Mouse (Mus musculus): ENCODE results near the gene Arv1. TPM values are rescaled to one million over a fixed set of nuclear protein-coding genes. Genes with fewer than 3 reads are reported as not detected.

Arv1 gene
- polyA plus RNA-seq, 1 experiment, result 0.29 TPM

DNA sequence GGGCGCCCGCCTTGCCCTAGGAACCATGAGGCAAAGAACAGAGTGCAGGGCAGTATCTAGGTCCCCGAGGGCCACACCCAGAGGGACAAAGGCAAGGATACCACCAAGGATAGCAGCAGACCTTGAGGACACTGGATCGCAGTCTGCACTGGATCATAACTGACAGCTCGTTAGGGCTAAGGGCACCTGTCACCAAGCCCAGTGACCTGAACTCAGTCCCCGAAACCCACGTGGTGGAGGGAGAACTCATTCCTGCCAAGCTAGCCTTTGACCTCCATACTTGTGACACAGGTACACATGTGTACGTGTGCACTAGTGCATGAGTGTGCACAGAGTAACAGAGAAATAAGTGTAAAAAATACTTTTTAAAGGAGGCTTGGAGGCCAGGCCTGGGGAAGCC is 6.2 kb upstream of the Arv1 start:
- no peak overlapping the region for H3K4me3 ChIP-seq (replicated peaks)
- no peaks in the 10 kb centered on the region for H3K9me3 ChIP-seq (ENCODE audit: control insufficient read depth, low read length)
- peaks cover 52% of the 10 kb centered on the region for H3K36me3 ChIP-seq (ENCODE audit: control insufficient read depth)
- H3K27me3 ChIP-seq (ENCODE audit: control insufficient read depth), result no peaks in the 10 kb centered on the region
- peaks cover 29% of the 10 kb centered on the region for H3K4me1 ChIP-seq (ENCODE audit: control insufficient read depth)
- TF ChIP-seq GATA1 (IDR thresholded peaks at IDR 0.05; ENCODE audit: low read length) (no peak), TAL1 (IDR thresholded peaks at IDR 0.05; ENCODE audit: low read length) (no peak)

DNA sequence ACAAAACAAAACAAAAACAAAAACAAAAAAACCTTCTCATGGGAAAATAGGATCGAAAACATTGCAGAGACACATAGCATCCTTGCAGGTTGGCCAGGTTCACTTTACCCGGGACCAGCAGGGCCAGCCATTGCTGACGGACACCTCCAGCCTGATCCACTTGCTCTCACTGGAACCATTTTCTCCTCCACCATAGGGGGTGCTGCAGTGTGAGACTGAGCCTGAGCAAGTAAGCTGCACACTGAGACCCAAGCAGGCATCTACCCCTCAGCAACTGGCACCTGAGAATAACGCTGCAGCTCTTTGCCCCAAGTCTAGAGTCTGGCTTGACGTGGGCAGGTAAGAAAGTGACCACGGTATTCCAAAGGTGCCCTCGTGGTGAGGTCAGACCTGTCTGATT is 1.8 kb upstream of the Arv1 start:
- H3K27me3 ChIP-seq (ENCODE audit: control insufficient read depth), result no peaks in the 10 kb centered on the region
- no peaks in the 10 kb centered on the region for H3K9me3 ChIP-seq (ENCODE audit: control insufficient read depth, low read length)
- peak overlapping the region; percentile 68 for H3K4me3 ChIP-seq (replicated peaks)
- H3K36me3 ChIP-seq (ENCODE audit: control insufficient read depth), result peaks cover 18% of the 10 kb centered on the region
- TF ChIP-seq GATA1 (IDR thresholded peaks at IDR 0.05; ENCODE audit: low read length), result no peak
- no peak for TF ChIP-seq TAL1 (IDR thresholded peaks at IDR 0.05; ENCODE audit: low read length)
- peaks cover 37% of the 10 kb centered on the region for H3K4me1 ChIP-seq (ENCODE audit: control insufficient read depth)

DNA sequence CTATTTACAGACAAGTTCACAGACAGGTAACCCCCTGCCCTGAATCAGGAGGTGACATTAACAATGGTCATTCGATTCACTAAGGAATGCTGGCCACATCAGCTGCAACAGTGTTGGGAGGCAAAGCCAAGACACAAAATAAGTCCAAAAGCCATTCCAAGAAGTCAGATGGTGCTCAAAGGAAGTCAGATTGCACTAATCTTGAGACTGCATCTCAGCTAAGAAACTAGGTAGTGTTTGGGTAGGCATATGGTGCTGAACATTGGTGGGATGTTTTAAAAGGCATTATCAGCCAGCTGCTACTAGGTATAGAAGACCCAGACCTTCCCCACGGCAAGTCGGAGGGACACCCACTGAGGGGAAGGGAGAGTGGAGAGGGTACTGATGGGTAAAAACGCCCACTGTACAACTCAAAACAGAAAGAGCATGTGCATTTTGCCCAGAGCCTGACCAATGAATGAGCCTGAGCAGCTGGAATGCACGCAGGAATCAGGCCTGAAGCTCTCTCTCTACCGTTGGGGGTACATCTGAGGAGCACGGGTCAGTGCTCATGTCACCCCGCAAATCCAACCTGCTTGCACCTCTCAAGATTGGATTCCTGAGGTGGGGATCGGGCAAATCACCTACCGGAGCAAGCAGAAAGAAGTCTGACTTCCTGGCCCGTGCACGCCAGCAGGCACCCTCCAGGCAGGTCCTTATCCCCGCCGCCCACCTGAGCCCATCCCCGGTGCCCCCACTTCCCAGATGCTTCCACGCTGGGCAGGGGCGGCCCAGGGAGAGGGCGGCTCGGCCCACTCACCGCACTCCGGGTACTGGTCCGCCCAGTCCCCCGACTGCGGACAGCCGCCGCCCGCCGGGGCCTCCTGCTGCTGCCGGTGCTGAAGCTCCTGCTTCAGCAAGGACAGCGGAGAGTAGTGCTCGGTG is 739 bp upstream of the Arv1 start:
- H3K27me3 ChIP-seq (ENCODE audit: control insufficient read depth), result no peaks in the 10 kb centered on the region

GRCm38 (mm10) chr8:124724301-124724700 is 2.4 kb downstream of the Arv1 start:
- H3K4me1 ChIP-seq (ENCODE audit: control insufficient read depth), result peaks cover 32% of the 10 kb centered on the region
- peaks cover 34% of the 10 kb centered on the region for H3K36me3 ChIP-seq (ENCODE audit: control insufficient read depth)
- TF ChIP-seq TAL1 (IDR thresholded peaks at IDR 0.05; ENCODE audit: low read length), result no peak
- TF ChIP-seq GATA1 (IDR thresholded peaks at IDR 0.05; ENCODE audit: low read length), result no peak
- no peak overlapping the region for H3K4me3 ChIP-seq (replicated peaks)
- no peaks in the 10 kb centered on the region for H3K9me3 ChIP-seq (ENCODE audit: control insufficient read depth, low read length)
- no peaks in the 10 kb centered on the region for H3K27me3 ChIP-seq (ENCODE audit: control insufficient read depth)

More for the DNA sequence above, 739 bp upstream of the Arv1 start:
- H3K36me3 ChIP-seq (ENCODE audit: control insufficient read depth), result peaks cover 19% of the 10 kb centered on the region
- H3K9me3 ChIP-seq (ENCODE audit: control insufficient read depth, low read length), result no peaks in the 10 kb centered on the region
- H3K4me3 ChIP-seq (replicated peaks), result peak overlapping the region; percentile 68
- TF ChIP-seq TAL1 (IDR thresholded peaks at IDR 0.05; ENCODE audit: low read length) (no peak), GATA1 (IDR thresholded peaks at IDR 0.05; ENCODE audit: low read length) (no peak)
- H3K4me1 ChIP-seq (ENCODE audit: control insufficient read depth), result peaks cover 33% of the 10 kb centered on the region

DNA sequence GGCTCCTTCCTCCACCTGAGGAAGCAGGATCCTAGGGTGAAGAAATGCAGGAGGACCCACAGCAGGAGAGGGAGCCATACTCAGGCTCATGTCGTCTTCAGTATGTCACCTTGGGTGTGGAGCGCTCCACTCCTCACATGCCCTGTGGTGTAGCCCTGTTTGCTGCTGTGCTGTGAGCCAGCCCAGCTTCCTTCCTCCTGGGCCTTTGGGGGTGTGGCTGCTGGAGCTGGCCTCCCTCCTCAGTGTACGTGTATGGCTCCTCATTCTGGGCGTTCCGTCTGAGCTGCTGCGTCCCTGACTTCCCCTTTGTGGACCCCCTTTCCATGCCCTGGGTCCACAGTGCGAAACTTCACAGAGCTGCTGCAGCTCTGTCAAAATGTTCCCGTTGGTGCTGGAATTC is 10.9 kb downstream of the Arv1 start:
- Histone ChIP-seq H3K4me3 (replicated peaks) (no peak overlapping the region), H3K36me3 (ENCODE audit: control insufficient read depth) (peaks cover 73% of the 10 kb centered on the region), H3K4me1 (ENCODE audit: control insufficient read depth) (no peaks in the 10 kb centered on the region), H3K27me3 (ENCODE audit: control insufficient read depth) (no peaks in the 10 kb centered on the region), H3K9me3 (ENCODE audit: control insufficient read depth, low read length) (no peaks in the 10 kb centered on the region)
- TF ChIP-seq GATA1 (IDR thresholded peaks at IDR 0.05; ENCODE audit: low read length), result no peak
- TF ChIP-seq TAL1 (IDR thresholded peaks at IDR 0.05; ENCODE audit: low read length), result no peak

- Histone ChIP-seq H3K4me1 (ENCODE audit: control insufficient read depth) (no peaks in the 10 kb centered on the region), H3K36me3 (ENCODE audit: control insufficient read depth) (peaks cover 57% of the 10 kb centered on the region), H3K4me3 (replicated peaks) (no peak overlapping the region), H3K9me3 (ENCODE audit: control insufficient read depth, low read length) (no peaks in the 10 kb centered on the region), H3K27me3 (ENCODE audit: control insufficient read depth) (no peaks in the 10 kb centered on the region)
- TF ChIP-seq GATA1 (IDR thresholded peaks at IDR 0.05; ENCODE audit: low read length) (no peak), TAL1 (IDR thresholded peaks at IDR 0.05; ENCODE audit: low read length) (no peak)
These were observed 13.5 kb downstream of the Arv1 start for GRCm38 (mm10) chr8:124735371-124735911.

DNA sequence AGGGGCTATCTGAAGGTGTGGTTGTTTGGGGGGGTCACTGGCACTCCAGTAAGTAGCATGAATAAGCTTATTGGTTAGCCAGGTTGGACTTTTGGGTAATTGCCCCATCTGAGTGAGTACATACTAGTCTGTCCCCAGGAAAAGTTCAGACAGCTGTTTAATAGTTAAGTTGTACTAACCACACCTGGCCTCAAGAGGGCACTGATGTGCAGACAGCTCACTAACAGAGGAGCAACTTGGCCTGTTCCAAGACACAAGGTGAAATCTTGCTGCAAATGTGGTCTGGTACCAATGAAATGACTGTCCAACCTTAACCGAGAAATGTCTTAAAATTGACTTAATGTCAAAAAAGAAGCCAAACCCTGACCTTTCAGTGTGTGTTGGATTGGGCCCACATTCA is 17.3 kb downstream of the Arv1 start:
- no peak for TF ChIP-seq GATA1 (IDR thresholded peaks at IDR 0.05; ENCODE audit: low read length)
- TF ChIP-seq TAL1 (IDR thresholded peaks at IDR 0.05; ENCODE audit: low read length), result no peak
- Histone ChIP-seq H3K36me3 (ENCODE audit: control insufficient read depth) (peaks cover 30% of the 10 kb centered on the region), H3K9me3 (ENCODE audit: control insufficient read depth, low read length) (no peaks in the 10 kb centered on the region), H3K27me3 (ENCODE audit: control insufficient read depth) (no peaks in the 10 kb centered on the region), H3K4me1 (ENCODE audit: control insufficient read depth) (no peaks in the 10 kb centered on the region), H3K4me3 (replicated peaks) (no peak overlapping the region)

DNA sequence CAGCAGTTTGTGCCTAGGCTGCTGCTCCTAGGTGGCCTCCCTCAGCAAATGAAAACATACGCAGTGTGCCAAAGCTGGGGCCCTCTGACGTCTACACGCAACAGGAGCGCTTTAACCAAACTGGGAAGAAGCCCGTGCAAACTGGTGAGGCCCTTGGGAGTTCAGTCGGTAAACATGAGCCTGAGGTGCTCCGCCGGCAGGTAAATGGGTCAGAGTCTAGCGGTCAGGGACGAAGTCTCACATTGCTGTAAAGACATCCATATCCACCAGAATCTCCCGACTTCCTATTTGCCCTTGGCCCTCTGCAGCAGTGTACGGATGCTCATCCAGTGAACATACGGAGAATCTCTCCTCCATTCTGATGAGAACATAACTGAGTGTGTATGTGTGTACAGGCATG is 24.7 kb downstream of the Arv1 start:
- H3K27me3 ChIP-seq (ENCODE audit: control insufficient read depth), result peaks cover 34% of the 10 kb centered on the region
- TF ChIP-seq GATA1 (IDR thresholded peaks at IDR 0.05; ENCODE audit: low read length), result no peak
- TF ChIP-seq TAL1 (IDR thresholded peaks at IDR 0.05; ENCODE audit: low read length), result no peak

DNA sequence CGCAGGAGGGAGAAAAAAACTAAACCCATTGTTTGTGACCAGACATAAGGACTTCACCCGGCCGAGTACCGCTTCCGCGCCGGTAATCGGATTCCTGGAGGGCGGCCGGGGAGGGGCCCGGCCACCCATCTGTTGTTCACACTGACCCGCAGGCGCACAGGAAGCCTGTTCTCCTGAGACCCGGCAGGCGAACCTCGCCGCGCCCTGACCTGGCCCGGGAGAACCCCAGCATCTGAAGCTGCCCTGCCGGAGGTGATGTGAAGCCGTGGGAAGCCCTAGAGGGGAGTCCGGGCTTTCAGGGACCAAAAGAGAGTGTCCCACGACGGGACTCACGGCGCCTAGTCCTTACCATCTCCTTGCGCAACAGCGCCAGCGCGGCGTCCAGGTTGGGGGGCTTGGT is 29.3 kb downstream of the Arv1 start:
- peaks cover 14% of the 10 kb centered on the region for H3K4me1 ChIP-seq (ENCODE audit: control insufficient read depth)
- peak overlapping the region; percentile 49 for H3K4me3 ChIP-seq (replicated peaks)
- H3K27me3 ChIP-seq (ENCODE audit: control insufficient read depth), result peaks cover 60% of the 10 kb centered on the region
- H3K9me3 ChIP-seq (ENCODE audit: control insufficient read depth, low read length), result no peaks in the 10 kb centered on the region
- H3K36me3 ChIP-seq (ENCODE audit: control insufficient read depth), result no peaks in the 10 kb centered on the region
- TF ChIP-seq GATA1 (IDR thresholded peaks at IDR 0.05; ENCODE audit: low read length) (no peak), TAL1 (IDR thresholded peaks at IDR 0.05; ENCODE audit: low read length) (no peak)

More for the DNA sequence above, 24.7 kb downstream of the Arv1 start:
- no peaks in the 10 kb centered on the region for H3K9me3 ChIP-seq (ENCODE audit: control insufficient read depth, low read length)
- peaks cover 7% of the 10 kb centered on the region for H3K4me1 ChIP-seq (ENCODE audit: control insufficient read depth)
- no peak overlapping the region for H3K4me3 ChIP-seq (replicated peaks)
- no peaks in the 10 kb centered on the region for H3K36me3 ChIP-seq (ENCODE audit: control insufficient read depth)

All from erythroblast, embryonic 14.5 days (primary cell).